Mouse (Mus musculus) gonadal fat pad, adult 2 months (tissue): ENCODE data around the gene Il4ra. TPM values are rescaled to one million over a fixed set of nuclear protein-coding genes. Genes with fewer than 3 reads are reported as not detected.

Source experiments
- polyA plus RNA-seq: library from polyadenylated mRNA; depleted of rRNA; stranded (reverse); fragments of >200 nt; gene quantifications from 2 replicates; pipeline ENCODE4 v1.2.3, GENCODE M21; 2012; rRNA removed

Gene Il4ra
- polyA plus RNA-seq, 1 experiment: 63.8 TPM

Other genes starting within 250 kb of the Il4ra start
- gene Kdm8, start 107.4 kb upstream of the Il4ra start, polyA plus RNA-seq: 3.7 and 4.4 TPM in 2 replicates
- 39.2 and 54.5 TPM in 2 replicates for gene Nsmce1, start 60.5 kb upstream of the Il4ra start, polyA plus RNA-seq
- 1.5 and 1.8 TPM in 2 replicates for gene Il21r, start 51.3 kb downstream of the Il4ra start, polyA plus RNA-seq
- gene Gtf3c1, start 155.7 kb downstream of the Il4ra start, polyA plus RNA-seq: 32.4 and 43.3 TPM in 2 replicates
- 14.9 and 15.9 TPM in 2 replicates for gene D430042O09Rik, start 155.8 kb downstream of the Il4ra start, polyA plus RNA-seq